Mouse (Mus musculus) left cerebral cortex, postnatal 14 days (tissue): ENCODE data around the gene Slx4ip. TPM values are rescaled to one million over a fixed set of nuclear protein-coding genes. Genes with fewer than 3 reads are reported as not detected.
"Not testable (repeated sequence)": the region's sequence is repeated elsewhere in the genome, so short reads cannot be mapped to it uniquely, and the experiment has no call there.

ENCODE experiments used
- DNase-seq, 2 experiments: peaks; one replicate each; pipeline ENCODE4 v3.0.0; 2021 to 2022; ENCODE audit warnings: low spot score in 2 of 2, mixed read lengths in 1 of 2
- intact Hi-C: fragments of 180-260 bp; cut with DNase I; formaldehyde crosslinking; loops from one replicate; pipeline ENCODE4 v1.15.1; 2025
- long read RNA-seq, 2 experiments: library from polyadenylated mRNA; stranded (forward); transcript quantifications; one replicate each; pipeline ENCODE4 v2.0.0; 2021
- total RNA-seq, 2 experiments: library from RNA; stranded (reverse); gene quantifications; 2 replicates each; pipeline ENCODE4 v1.2.3; 2021

The Slx4ip gene
- total RNA-seq, result 1 to 10 TPM; 9.1 to 9.4 TPM
- long read RNA-seq, experiment 1, partial matches to known transcripts, result 0 of 2 reads
- long read RNA-seq, experiment 1, other reads (novel, unspliced or antisense), result 2 of 2 reads
- long read RNA-seq, experiment 2, full-length matches to known transcripts, result 1 of 2 reads
- long read RNA-seq, experiment 2, partial matches to known transcripts, result 0 of 2 reads
- long read RNA-seq, experiment 2, other reads (novel, unspliced or antisense), result 1 of 2 reads

- peak; percentile 99 to 100 for DNase-seq
- intact Hi-C loops, result loop anchor here (5.0 kb wide), 1 partner anchor 179 kb away; the partner anchor contains the start of gene Snap25
These were observed at the start of gene Slx4ip, which contains the start of the genes AL731706.1 and Mkks for GRCm38 (mm10) chr2:136891068-136891950. Gene Slx4ip, plus strand, starts transcription at chr2:136891218. Gene AL731706.1, minus strand, starts transcription at chr2:136891389. Gene Mkks, minus strand, starts transcription at chr2:136891389.

- intact Hi-C loops, result no loop called here
- DNase-seq, result no peak
These were observed 40.7 kb upstream of the Slx4ip start for GRCm38 (mm10) chr2:136850366-136850765.

GRCm38 (mm10) chr2:136854543-136855388 is 36.3 kb upstream of the Slx4ip start:
- no peak for DNase-seq
- intact Hi-C loops, result no loop called here

GRCm38 (mm10) chr2:136885579-136885978 is 5.4 kb upstream of the Slx4ip start, which contains the start of gene AL731706.2:
Gene AL731706.2, minus strand, starts transcription at chr2:136885679.
- intact Hi-C loops, result loop anchor here (5.0 to 10.0 kb wide), 3 partner anchors 111 to 741 kb away; no protein-coding TSS in a partner anchor
- no peak for DNase-seq

GRCm38 (mm10) chr2:136886846-136887245 is 4.2 kb upstream of the Slx4ip start:
- peak; percentile 62 to 69 for DNase-seq
- intact Hi-C loops, result loop anchor here (5.0 to 10.0 kb wide), 3 partner anchors 112 to 742 kb away; no protein-coding TSS in a partner anchor

DNA sequence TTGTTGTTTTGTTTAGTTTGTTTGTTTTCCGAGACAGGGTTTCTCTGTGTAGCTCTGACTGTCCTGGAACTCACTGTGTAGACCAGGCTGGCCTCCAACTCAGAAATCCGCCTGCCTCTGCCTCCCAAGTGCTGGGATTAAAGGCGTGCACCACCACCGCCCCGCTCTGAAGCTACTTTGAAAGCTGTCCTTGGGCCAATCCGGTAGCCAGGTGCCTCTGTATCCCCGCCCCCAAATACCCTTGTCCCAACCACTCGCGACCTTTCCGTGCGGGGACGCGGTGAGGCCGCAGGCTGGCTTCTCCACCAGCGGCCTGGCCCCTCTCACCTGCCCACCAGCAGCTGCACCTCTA is 326 bp upstream of the Slx4ip start:
- DNase-seq, result not testable (repeated sequence)
- intact Hi-C loops, result loop anchor here (5.0 kb wide), 1 partner anchor 178 kb away; the partner anchor contains the start of gene Snap25

GRCm38 (mm10) chr2:136891951-136892371 is 943 bp downstream of the Slx4ip start:
- peak; percentile 97 to 99 for DNase-seq
- intact Hi-C loops, result loop anchor here (5.0 kb wide), 1 partner anchor 180 kb away; the partner anchor contains the start of gene Snap25

GRCm38 (mm10) chr2:136894494-136894893 is 3.5 kb downstream of the Slx4ip start:
- intact Hi-C loops, result loop anchor here (5.0 kb wide), 1 partner anchor 182 kb away; the partner anchor contains the start of gene Snap25
- no peak for DNase-seq

GRCm38 (mm10) chr2:136896131-136896530 is 5.1 kb downstream of the Slx4ip start:
- intact Hi-C loops, result no loop called here
- no peak for DNase-seq

DNA sequence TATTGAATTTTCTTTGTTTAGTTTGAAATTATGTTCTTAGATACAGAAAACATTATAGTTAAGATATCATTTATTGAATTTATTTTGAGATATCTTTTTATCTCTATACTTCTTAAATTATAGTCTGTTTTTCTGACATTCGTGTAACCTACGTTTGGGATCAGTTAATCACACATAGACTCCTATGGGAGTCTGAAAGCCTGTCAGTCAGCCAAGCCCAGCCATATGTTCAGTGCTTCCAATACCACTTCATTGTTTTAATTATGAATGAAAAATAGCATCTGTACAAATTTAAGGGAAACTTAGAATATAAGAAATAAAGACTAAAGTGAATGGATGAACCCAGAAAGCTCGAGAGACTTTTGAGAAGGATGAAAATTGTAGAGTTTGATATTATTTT is 17.6 kb downstream of the Slx4ip start:
- intact Hi-C loops, result no loop called here
- DNase-seq, result no peak

DNA sequence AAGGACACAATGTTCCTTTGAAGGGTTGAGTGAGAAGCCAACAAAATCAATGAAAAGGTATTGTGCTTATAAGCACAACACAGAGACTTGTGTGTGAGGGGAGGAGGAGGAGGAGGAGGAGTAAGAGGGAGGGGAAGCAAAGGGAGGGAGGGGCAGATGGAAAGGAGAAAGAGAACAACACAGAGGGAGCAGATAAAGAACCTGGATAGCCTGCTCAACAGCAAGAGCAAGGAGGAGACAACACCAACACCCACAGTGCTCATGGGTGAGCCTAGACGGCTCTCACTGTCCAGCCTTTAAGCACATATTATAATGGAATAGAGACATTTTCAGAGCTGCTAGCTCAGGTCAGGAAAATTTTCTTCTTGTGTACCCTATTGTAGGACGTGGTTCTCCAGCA is 18.3 kb downstream of the Slx4ip start:
- no peak for DNase-seq
- intact Hi-C loops, result no loop called here

DNA sequence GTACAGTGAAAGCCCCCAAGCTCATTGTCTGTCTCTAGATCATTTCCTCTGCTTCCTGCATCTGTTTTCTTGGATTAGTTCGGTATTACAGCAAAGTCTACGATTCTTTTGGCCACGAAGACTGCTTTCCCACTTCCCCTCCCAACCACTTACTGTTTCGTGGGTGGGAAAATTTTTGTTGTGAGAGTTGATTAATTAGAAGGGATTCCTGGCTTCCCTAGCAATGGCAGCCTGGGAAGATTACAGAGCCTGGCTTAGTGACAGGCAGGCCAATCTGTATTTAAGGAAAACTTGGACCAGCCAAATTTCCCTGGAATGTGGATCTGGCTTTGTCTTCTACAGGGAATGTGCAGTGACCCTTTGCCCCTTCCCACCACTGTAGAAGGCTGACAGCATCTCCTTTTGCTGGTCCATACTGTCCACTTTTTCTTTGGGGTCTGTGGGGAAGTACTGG is 21.0 kb downstream of the Slx4ip start:
- DNase-seq, result no peak
- intact Hi-C loops, result loop anchor here (10.0 kb wide), 2 partner anchors 173 to 203 kb away; partner anchors contain the start of gene Jag1

DNA sequence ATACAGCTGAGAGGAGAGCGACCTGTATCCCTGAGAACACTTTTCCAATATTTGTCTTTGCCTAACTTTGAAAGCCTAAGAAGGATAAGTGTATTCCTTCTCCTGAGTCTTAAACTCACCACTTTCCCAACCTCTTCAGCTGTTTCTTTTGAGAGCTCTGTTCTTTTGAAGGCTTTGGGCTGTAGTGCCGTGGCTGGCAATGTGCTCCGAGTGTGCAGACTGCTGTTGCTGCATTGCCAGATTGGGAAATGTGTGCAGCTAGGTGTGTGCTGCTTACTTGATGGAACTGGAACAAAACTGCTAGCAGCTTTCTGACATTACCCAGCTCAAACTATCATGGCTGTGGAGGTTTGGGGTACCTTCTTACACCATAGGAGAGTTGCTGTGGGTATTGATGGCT is 22.0 kb downstream of the Slx4ip start:
- intact Hi-C loops, result loop anchor here (10.0 kb wide), 2 partner anchors 172 to 202 kb away; partner anchors contain the start of gene Jag1
- no peak for DNase-seq

- DNase-seq, result peak in 1 of 2 experiments; percentile 41
- intact Hi-C loops, result loop anchor here (2.0 to 10.0 kb wide), 3 partner anchors 170 to 1028 kb away; partner anchors contain the start of gene Jag1
These were observed 23.4 kb downstream of the Slx4ip start for GRCm38 (mm10) chr2:136914334-136914902.

- no peak for DNase-seq
- intact Hi-C loops, result loop anchor here (2.0 to 10.0 kb wide), 3 partner anchors 165 to 813 kb away; partner anchors contain the start of gene Jag1
These were observed 28.4 kb downstream of the Slx4ip start for GRCm38 (mm10) chr2:136919433-136919832.

- intact Hi-C loops, result no loop called here
These were observed 29.4 kb downstream of the Slx4ip start for GRCm38 (mm10) chr2:136920257-136920993.

DNA sequence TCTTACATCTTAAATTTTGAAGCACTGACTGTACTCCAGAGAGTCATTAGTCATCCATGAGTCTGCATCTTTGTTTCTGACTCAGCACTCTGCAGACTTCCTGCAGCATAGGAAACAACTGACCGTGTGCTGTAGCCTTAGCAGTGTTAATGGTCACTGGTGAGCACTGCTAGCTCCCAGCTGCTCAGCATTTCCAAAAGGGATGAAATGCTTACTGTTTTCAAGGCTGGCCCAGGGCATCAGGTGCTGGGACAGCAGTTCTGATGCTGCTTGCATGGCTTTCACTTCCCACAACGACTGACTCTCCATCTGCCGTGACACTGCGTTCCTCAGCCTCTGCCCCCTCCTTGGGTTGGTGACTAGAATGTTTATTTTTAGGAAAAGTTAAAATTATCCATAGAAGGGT is 30.0 kb downstream of the Slx4ip start:
- intact Hi-C loops, result no loop called here
- peak; percentile 30 to 44 for DNase-seq

More at GRCm38 (mm10) chr2:136920257-136920993, 29.4 kb downstream of the Slx4ip start:
- no peak for DNase-seq
